Mouse (Mus musculus): ENCODE results near the gene Tpst1. TPM values are rescaled to one million over a fixed set of nuclear protein-coding genes. Genes with fewer than 3 reads are reported as not detected.

Tpst1 gene
- polyA plus RNA-seq, 1 experiment from 2014 or later = 63.0 TPM

GRCm38 (mm10) chr5:130181740-130182540 lies 108.8 kb downstream of the Tpst1 start:
- Histone ChIP-seq H3K4me3 (replicated peaks; ENCODE audit: low read length) (no peak overlapping the region), H3K27me3 (ENCODE audit: control insufficient read depth, insufficient read depth, low read length) (no peaks in the 10 kb centered on the region), H3K4me2 (replicated peaks) (no peak overlapping the region), H3K36me3 (replicated peaks; ENCODE audit: control insufficient read depth, insufficient read depth) (no peaks in the 10 kb centered on the region), H3K9me3 (ENCODE audit: control insufficient read depth, low read length) (no peaks in the 10 kb centered on the region), H3K9ac (no peak overlapping the region), H3K4me1 (replicated peaks; ENCODE audit: control insufficient read depth, insufficient read depth, low read length) (no peaks in the 10 kb centered on the region), H3K27ac (no peak overlapping the region)
- 86% methylated on average over 6 of the region's 6 CpGs for WGBS
- DNase-seq (ENCODE audit: low spot score) (no peak), ATAC-seq (ENCODE audit: low FRiP score) (no peak)

- WGBS = 95% methylated on average over 3 of the region's 3 CpGs
- Histone ChIP-seq H3K4me2 (replicated peaks) (no peak overlapping the region), H3K9ac (no peak overlapping the region), H3K4me3 (replicated peaks; ENCODE audit: low read length) (no peak overlapping the region), H3K27me3 (ENCODE audit: control insufficient read depth, insufficient read depth, low read length) (no peaks in the 10 kb centered on the region), H3K9me3 (ENCODE audit: control insufficient read depth, low read length) (no peaks in the 10 kb centered on the region), H3K36me3 (replicated peaks; ENCODE audit: control insufficient read depth, insufficient read depth) (no peaks in the 10 kb centered on the region; the same call in 1 of the 2 replicates), H3K4me1 (replicated peaks; ENCODE audit: control insufficient read depth, insufficient read depth, low read length) (no peaks in the 10 kb centered on the region; the same call in 1 of the 2 replicates), H3K27ac (no peak overlapping the region)
- ATAC-seq (ENCODE audit: low FRiP score) (no peak), DNase-seq (ENCODE audit: low spot score) (no peak)
Measured at GRCm38 (mm10) chr5:130182541-130182821, 109.4 kb downstream of the Tpst1 start.

DNA sequence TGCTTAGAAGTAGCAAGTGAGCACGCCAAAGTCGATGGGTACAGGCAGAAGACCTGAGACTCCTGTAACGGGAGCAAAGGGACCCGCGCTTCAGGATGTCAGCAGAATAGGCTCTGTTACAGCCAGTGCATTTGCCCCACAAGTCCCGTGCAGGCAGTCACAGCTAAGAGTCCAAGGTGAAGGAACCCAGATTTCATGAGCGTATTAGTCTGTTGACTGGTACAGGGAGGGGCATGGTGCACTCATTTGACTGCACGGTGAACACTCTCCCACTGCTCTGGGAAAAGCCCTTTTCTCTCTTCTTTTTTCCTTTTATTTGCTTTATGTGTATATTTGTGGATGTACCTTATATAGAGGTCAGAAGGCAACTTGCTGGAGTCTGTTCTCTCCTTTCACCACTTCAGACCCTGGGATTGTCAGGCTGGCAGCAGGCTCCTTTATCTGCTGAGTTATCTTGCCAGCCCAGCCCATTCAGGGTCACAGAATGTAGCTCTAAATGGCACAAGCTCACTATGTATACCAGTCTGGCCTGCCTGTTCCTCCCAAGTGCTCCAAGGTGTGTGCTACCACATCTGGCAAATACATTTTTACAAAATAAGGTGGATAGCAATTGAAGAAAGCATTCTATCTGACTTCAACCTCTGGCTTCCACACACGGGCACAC lies 111.2 kb downstream of the Tpst1 start:
- H3K4me3 ChIP-seq (replicated peaks; ENCODE audit: low read length) = no peak overlapping the region
- H3K36me3 ChIP-seq (replicated peaks; ENCODE audit: control insufficient read depth, insufficient read depth) = peaks cover 7% of the 10 kb centered on the region; the same call in 1 of the 2 replicates
- H3K9me3 ChIP-seq (ENCODE audit: control insufficient read depth, low read length) = no peaks in the 10 kb centered on the region
- no peak overlapping the region for H3K27ac ChIP-seq
- DNase-seq (ENCODE audit: low spot score) (no peak), ATAC-seq (ENCODE audit: low FRiP score) (no peak)
- 94% methylated on average over 9 of the region's 9 CpGs for WGBS
- no peaks in the 10 kb centered on the region for H3K27me3 ChIP-seq (ENCODE audit: control insufficient read depth, insufficient read depth, low read length)
- no peaks in the 10 kb centered on the region; the same call in 1 of the 2 replicates for H3K4me1 ChIP-seq (replicated peaks; ENCODE audit: control insufficient read depth, insufficient read depth, low read length)
- no peak overlapping the region for H3K9ac ChIP-seq
- H3K4me2 ChIP-seq (replicated peaks) = no peak overlapping the region

DNA sequence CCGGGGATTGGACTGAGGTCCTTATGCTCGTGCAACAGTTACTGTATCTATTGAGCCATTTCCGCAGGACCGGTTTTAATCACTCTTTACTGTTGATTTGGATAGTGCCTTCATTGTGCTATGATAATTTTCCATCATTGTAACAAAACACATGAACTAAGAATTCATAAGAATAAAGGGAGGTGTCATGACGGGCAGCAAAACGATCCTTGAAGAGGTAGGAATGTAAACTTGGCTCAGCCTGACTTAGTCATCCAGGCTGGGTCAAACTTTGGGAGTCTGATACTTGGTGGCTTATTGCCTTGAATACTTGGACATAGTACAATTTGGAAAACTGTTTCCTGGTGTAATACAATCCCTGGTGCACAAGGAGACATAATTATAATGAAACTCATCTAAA lies 112.2 kb downstream of the Tpst1 start:
- 92% methylated on average over 6 of the region's 6 CpGs for WGBS

More for the DNA sequence above, 112.2 kb downstream of the Tpst1 start:
- no peak overlapping the region for H3K27ac ChIP-seq
- DNase-seq (ENCODE audit: low spot score) = no peak
- peaks cover 16% of the 10 kb centered on the region for H3K36me3 ChIP-seq (replicated peaks; ENCODE audit: control insufficient read depth, insufficient read depth)
- no peaks in the 10 kb centered on the region; the same call in 1 of the 2 replicates for H3K4me1 ChIP-seq (replicated peaks; ENCODE audit: control insufficient read depth, insufficient read depth, low read length)
- H3K9ac ChIP-seq = no peak overlapping the region
- H3K4me2 ChIP-seq (replicated peaks) = no peak overlapping the region
- no peaks in the 10 kb centered on the region for H3K27me3 ChIP-seq (ENCODE audit: control insufficient read depth, insufficient read depth, low read length)
- no peaks in the 10 kb centered on the region for H3K9me3 ChIP-seq (ENCODE audit: control insufficient read depth, low read length)
- H3K4me3 ChIP-seq (replicated peaks; ENCODE audit: low read length) = no peak overlapping the region
- ATAC-seq (ENCODE audit: low FRiP score) = no peak

Other genes starting within 250 kb of the Tpst1 start
- gene Sumf2, start 226.3 kb upstream of the Tpst1 start, polyA plus RNA-seq (2014; fragmentation: Nextera tagmentation; extraction: Ambion mirVana) = 28.5 and 29.1 TPM in 2 replicates
- 704 and 793 TPM in 2 replicates for gene Chchd2, start 185.9 kb upstream of the Tpst1 start, polyA plus RNA-seq (2014; fragmentation: Nextera tagmentation; extraction: Ambion mirVana)
- gene Zbed5, start 177.6 kb upstream of the Tpst1 start, polyA plus RNA-seq (2014; fragmentation: Nextera tagmentation; extraction: Ambion mirVana) = 16.4 and 17.0 TPM in 2 replicates
- 0.13 and 0.72 TPM in 2 replicates for gene Phkg1, start 174.8 kb upstream of the Tpst1 start, polyA plus RNA-seq (2014; fragmentation: Nextera tagmentation; extraction: Ambion mirVana)
- gene Nupr1l, start 164.8 kb upstream of the Tpst1 start, polyA plus RNA-seq (2014; fragmentation: Nextera tagmentation; extraction: Ambion mirVana) = 3.4 and 3.8 TPM in 2 replicates
- gene Vkorc1l1, start 131.4 kb upstream of the Tpst1 start, polyA plus RNA-seq (2014; fragmentation: Nextera tagmentation; extraction: Ambion mirVana) = 32.4 and 37.6 TPM in 2 replicates
- gene Gusb, start 70.3 kb upstream of the Tpst1 start, polyA plus RNA-seq (2014; fragmentation: Nextera tagmentation; extraction: Ambion mirVana) = 36.4 and 37.0 TPM in 2 replicates
- gene Asl, start 44.1 kb upstream of the Tpst1 start, polyA plus RNA-seq (2014; fragmentation: Nextera tagmentation; extraction: Ambion mirVana) = 41.3 and 41.5 TPM in 2 replicates
- 49.2 and 51.9 TPM in 2 replicates for gene Crcp, start 44.0 kb upstream of the Tpst1 start, polyA plus RNA-seq (2014; fragmentation: Nextera tagmentation; extraction: Ambion mirVana)
- 15.3 and 18.1 TPM in 2 replicates for gene Kctd7, start 71.5 kb downstream of the Tpst1 start, polyA plus RNA-seq (2014; fragmentation: Nextera tagmentation; extraction: Ambion mirVana)
- gene Rabgef1, start 98.5 kb downstream of the Tpst1 start, polyA plus RNA-seq (2014; fragmentation: Nextera tagmentation; extraction: Ambion mirVana) = 35.7 and 40.3 TPM in 2 replicates
- gene Tmem248, start 143.8 kb downstream of the Tpst1 start, polyA plus RNA-seq (2014; fragmentation: Nextera tagmentation; extraction: Ambion mirVana) = 31.3 and 36.5 TPM in 2 replicates
- 48.2 and 49.9 TPM in 2 replicates for gene Sbds, start 182.2 kb downstream of the Tpst1 start, polyA plus RNA-seq (2014; fragmentation: Nextera tagmentation; extraction: Ambion mirVana)
- 20.8 and 27.2 TPM in 2 replicates for gene Tyw1, start 182.3 kb downstream of the Tpst1 start, polyA plus RNA-seq (2014; fragmentation: Nextera tagmentation; extraction: Ambion mirVana)